Mouse (Mus musculus): ENCODE measurements around the gene Sema4d.

- TF ChIP-seq EP300 (IDR thresholded peaks at IDR 0.05; ENCODE audit: insufficient read depth, low read depth, low read length) (no peak), CTCF (IDR thresholded peaks at IDR 0.05; ENCODE audit: low read depth, low read length) (no peak)
These were observed 114.9 kb downstream of the Sema4d start for GRCm38 (mm10) chr13:51678687-51679086.
